Mouse (Mus musculus): ENCODE data around the gene Stpg3.

- TF ChIP-seq MAFK (IDR thresholded peaks at IDR 0.05; ENCODE audit: insufficient read depth, low read depth, low read length) = no peak
- no peak for TF ChIP-seq CHD2 (IDR thresholded peaks at IDR 0.05; ENCODE audit: low read depth, low read length)
- no peak for TF ChIP-seq ZC3H11A (IDR thresholded peaks at IDR 0.05; ENCODE audit: borderline replicate concordance, low read depth, low read length)
- TF ChIP-seq ZNF384 (IDR thresholded peaks at IDR 0.05; ENCODE audit: low read depth, low read length) = no peak
- TF ChIP-seq HCFC1 (IDR thresholded peaks at IDR 0.05; ENCODE audit: borderline replicate concordance, insufficient read depth, low read length) = no peak
Measured at GRCm38 (mm10) chr2:25234050-25234449, 19.6 kb upstream of the Stpg3 start, which contains the start of gene Slc34a3.

Data from ES-E14 (cell line).